Mouse (Mus musculus): ENCODE measurements at regions not wholly inside any gene's neighbourhood (a gene's known extent, or its start where the extent isn't known, plus 50 kb on each side); places are given as distances from the start of the nearest gene placed in this dataset.

DNA sequence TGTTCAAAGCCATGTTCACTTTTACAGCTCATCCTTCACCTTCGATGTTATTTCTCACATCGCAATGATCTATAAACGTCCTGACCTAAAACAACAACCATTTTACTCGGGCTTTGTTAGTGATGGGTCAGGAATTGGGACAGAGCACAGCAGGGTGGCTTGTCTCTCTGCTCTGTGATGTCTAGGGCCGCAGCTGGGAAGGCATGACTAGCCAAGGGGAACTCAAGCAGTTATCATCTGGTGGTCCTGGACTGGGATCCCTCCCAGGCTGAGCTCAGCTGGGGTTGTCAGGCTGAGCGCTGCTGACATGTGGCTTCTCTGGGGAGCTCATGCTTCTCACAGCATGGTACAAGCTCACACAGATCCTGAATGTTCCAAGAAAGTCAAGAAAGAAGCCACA is 372.8 kb upstream of the Nrp1 start:
- no peaks in the 10 kb centered on the region for H3K27me3 ChIP-seq (ENCODE audit: control insufficient read depth, insufficient read depth, low read length)
- H3K9me3 ChIP-seq (replicated peaks; ENCODE audit: control insufficient read depth, low read length) = no peaks in the 10 kb centered on the region
- no peak overlapping the region for H3K27ac ChIP-seq (ENCODE audit: low read length)
- ATAC-seq (replicated peaks; ENCODE audit: extremely low read depth, insufficient read depth, low FRiP score) = no peak; the same call in 1 of the 2 replicates
- no peak overlapping the region for H3K4me3 ChIP-seq (ENCODE audit: low read length)
- no peaks in the 10 kb centered on the region for H3K4me1 ChIP-seq (ENCODE audit: control insufficient read depth, insufficient read depth, low read length)
- H3K4me2 ChIP-seq (ENCODE audit: low read depth, low read length) = no peak overlapping the region
- H3K9ac ChIP-seq (ENCODE audit: low read length) = no peak overlapping the region
- H3K36me3 ChIP-seq (ENCODE audit: control insufficient read depth, insufficient read depth) = no peaks in the 10 kb centered on the region
- WGBS = 67% methylated on average over 6 of the region's 6 CpGs

GRCm38 (mm10) chr8:127988887-127989286 is 369.5 kb upstream of the Nrp1 start:
- H3K9me3 ChIP-seq (replicated peaks; ENCODE audit: control insufficient read depth, low read length) = no peaks in the 10 kb centered on the region
- no peak for ATAC-seq (replicated peaks; ENCODE audit: extremely low read depth, insufficient read depth, low FRiP score)
- no peak overlapping the region for H3K4me3 ChIP-seq (ENCODE audit: low read length)
- no peaks in the 10 kb centered on the region for H3K36me3 ChIP-seq (ENCODE audit: control insufficient read depth, insufficient read depth)
- no peak overlapping the region for H3K4me2 ChIP-seq (ENCODE audit: low read depth, low read length)
- no peaks in the 10 kb centered on the region for H3K27me3 ChIP-seq (ENCODE audit: control insufficient read depth, insufficient read depth, low read length)
- H3K27ac ChIP-seq (ENCODE audit: low read length) = no peak overlapping the region
- no peaks in the 10 kb centered on the region for H3K4me1 ChIP-seq (ENCODE audit: control insufficient read depth, insufficient read depth, low read length)
- 86% methylated on average over 1 of the region's 1 CpGs for WGBS
- no peak overlapping the region for H3K9ac ChIP-seq (ENCODE audit: low read length)

DNA sequence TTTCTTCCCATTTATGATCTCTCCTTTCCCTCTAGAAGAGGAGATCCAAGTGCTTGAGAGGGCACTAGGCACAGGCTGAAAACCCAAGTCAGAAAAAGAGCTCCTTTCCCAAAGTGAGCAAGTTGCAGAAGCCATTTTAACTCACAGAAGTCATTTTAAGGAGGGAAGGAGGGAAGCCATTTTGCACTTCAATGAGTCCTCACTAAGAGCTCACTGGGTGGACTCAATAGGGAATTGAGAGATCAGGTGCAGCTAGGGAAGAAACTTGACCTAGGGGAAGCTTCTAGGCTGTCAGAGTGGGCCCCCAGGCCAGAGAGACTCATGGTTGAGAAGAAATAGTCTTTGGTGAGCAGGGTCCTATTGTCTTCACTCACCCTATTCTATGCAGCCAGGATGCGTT is 363.5 kb upstream of the Nrp1 start:
- Histone ChIP-seq H3K9ac (ENCODE audit: low read length) (no peak overlapping the region), H3K27ac (ENCODE audit: low read length) (no peak overlapping the region), H3K4me3 (ENCODE audit: low read length) (no peak overlapping the region), H3K9me3 (replicated peaks; ENCODE audit: control insufficient read depth, low read length) (no peaks in the 10 kb centered on the region), H3K27me3 (ENCODE audit: control insufficient read depth, insufficient read depth, low read length) (no peaks in the 10 kb centered on the region), H3K4me2 (ENCODE audit: low read depth, low read length) (no peak overlapping the region), H3K36me3 (ENCODE audit: control insufficient read depth, insufficient read depth) (no peaks in the 10 kb centered on the region), H3K4me1 (ENCODE audit: control insufficient read depth, insufficient read depth, low read length) (no peaks in the 10 kb centered on the region)
- WGBS = 75% methylated on average over 1 of the region's 1 CpGs
- no peak for ATAC-seq (replicated peaks; ENCODE audit: extremely low read depth, insufficient read depth, low FRiP score)

GRCm38 (mm10) chr8:127995490-127995889 is 362.9 kb upstream of the Nrp1 start:
- 91% methylated on average over 1 of the region's 1 CpGs for WGBS
- no peaks in the 10 kb centered on the region for H3K9me3 ChIP-seq (replicated peaks; ENCODE audit: control insufficient read depth, low read length)

GRCm38 (mm10) chr8:128002386-128002785 is 356.0 kb upstream of the Nrp1 start:
- H3K27me3 ChIP-seq (ENCODE audit: control insufficient read depth, insufficient read depth, low read length) = no peaks in the 10 kb centered on the region
- no peaks in the 10 kb centered on the region for H3K9me3 ChIP-seq (replicated peaks; ENCODE audit: control insufficient read depth, low read length)
- no peak overlapping the region for H3K4me3 ChIP-seq (ENCODE audit: low read length)
- no peaks in the 10 kb centered on the region for H3K36me3 ChIP-seq (ENCODE audit: control insufficient read depth, insufficient read depth)
- no peak overlapping the region for H3K9ac ChIP-seq (ENCODE audit: low read length)
- H3K4me1 ChIP-seq (ENCODE audit: control insufficient read depth, insufficient read depth, low read length) = no peaks in the 10 kb centered on the region
- WGBS = 31% methylated on average over 2 of the region's 2 CpGs
- no peak overlapping the region for H3K4me2 ChIP-seq (ENCODE audit: low read depth, low read length)
- no peak for ATAC-seq (replicated peaks; ENCODE audit: extremely low read depth, insufficient read depth, low FRiP score)
- no peak overlapping the region for H3K27ac ChIP-seq (ENCODE audit: low read length)

More at GRCm38 (mm10) chr8:127995490-127995889, 362.9 kb upstream of the Nrp1 start:
- Histone ChIP-seq H3K4me2 (ENCODE audit: low read depth, low read length) (no peak overlapping the region), H3K27me3 (ENCODE audit: control insufficient read depth, insufficient read depth, low read length) (no peaks in the 10 kb centered on the region), H3K9ac (ENCODE audit: low read length) (no peak overlapping the region), H3K4me1 (ENCODE audit: control insufficient read depth, insufficient read depth, low read length) (no peaks in the 10 kb centered on the region), H3K4me3 (ENCODE audit: low read length) (no peak overlapping the region), H3K27ac (ENCODE audit: low read length) (no peak overlapping the region), H3K36me3 (ENCODE audit: control insufficient read depth, insufficient read depth) (no peaks in the 10 kb centered on the region)
- no peak for ATAC-seq (replicated peaks; ENCODE audit: extremely low read depth, insufficient read depth, low FRiP score)

DNA sequence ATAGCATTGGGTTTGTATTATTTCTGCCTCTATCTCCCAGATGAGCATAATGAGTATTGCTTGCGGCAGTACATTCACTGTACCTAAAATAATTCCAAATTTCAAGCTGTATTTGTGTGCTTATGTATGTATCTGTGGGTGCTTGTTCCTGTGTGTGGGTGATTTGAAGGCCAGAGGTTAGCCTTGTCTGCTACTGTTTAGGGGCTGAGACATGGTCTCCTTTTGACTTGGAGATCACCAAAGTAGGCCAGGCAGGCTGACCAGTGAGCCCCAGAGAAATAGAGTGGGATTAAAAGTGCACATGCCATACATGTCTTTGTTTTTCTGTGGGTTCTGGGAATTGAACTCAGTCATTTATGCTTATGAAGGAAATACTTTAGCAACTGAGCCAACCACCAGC is 355.6 kb upstream of the Nrp1 start:
- Histone ChIP-seq H3K4me1 (ENCODE audit: control insufficient read depth, insufficient read depth, low read length) (no peaks in the 10 kb centered on the region), H3K27me3 (ENCODE audit: control insufficient read depth, insufficient read depth, low read length) (no peaks in the 10 kb centered on the region), H3K9ac (ENCODE audit: low read length) (no peak overlapping the region), H3K4me2 (ENCODE audit: low read depth, low read length) (no peak overlapping the region), H3K9me3 (replicated peaks; ENCODE audit: control insufficient read depth, low read length) (no peaks in the 10 kb centered on the region), H3K36me3 (ENCODE audit: control insufficient read depth, insufficient read depth) (no peaks in the 10 kb centered on the region), H3K27ac (ENCODE audit: low read length) (no peak overlapping the region), H3K4me3 (ENCODE audit: low read length) (no peak overlapping the region)
- 94% methylated on average over 1 of the region's 1 CpGs for WGBS
- ATAC-seq (replicated peaks; ENCODE audit: extremely low read depth, insufficient read depth, low FRiP score) = no peak

- Histone ChIP-seq H3K4me3 (ENCODE audit: low read length) (no peak overlapping the region), H3K27me3 (ENCODE audit: control insufficient read depth, insufficient read depth, low read length) (no peaks in the 10 kb centered on the region), H3K9me3 (replicated peaks; ENCODE audit: control insufficient read depth, low read length) (no peaks in the 10 kb centered on the region), H3K4me2 (ENCODE audit: low read depth, low read length) (no peak overlapping the region), H3K9ac (ENCODE audit: low read length) (no peak overlapping the region), H3K36me3 (ENCODE audit: control insufficient read depth, insufficient read depth) (no peaks in the 10 kb centered on the region), H3K27ac (ENCODE audit: low read length) (no peak overlapping the region), H3K4me1 (ENCODE audit: control insufficient read depth, insufficient read depth, low read length) (no peaks in the 10 kb centered on the region)
- WGBS = 72% methylated on average over 1 of the region's 1 CpGs
- no peak for ATAC-seq (replicated peaks; ENCODE audit: extremely low read depth, insufficient read depth, low FRiP score)
Measured at GRCm38 (mm10) chr8:128003385-128003784, 355.0 kb upstream of the Nrp1 start.

DNA sequence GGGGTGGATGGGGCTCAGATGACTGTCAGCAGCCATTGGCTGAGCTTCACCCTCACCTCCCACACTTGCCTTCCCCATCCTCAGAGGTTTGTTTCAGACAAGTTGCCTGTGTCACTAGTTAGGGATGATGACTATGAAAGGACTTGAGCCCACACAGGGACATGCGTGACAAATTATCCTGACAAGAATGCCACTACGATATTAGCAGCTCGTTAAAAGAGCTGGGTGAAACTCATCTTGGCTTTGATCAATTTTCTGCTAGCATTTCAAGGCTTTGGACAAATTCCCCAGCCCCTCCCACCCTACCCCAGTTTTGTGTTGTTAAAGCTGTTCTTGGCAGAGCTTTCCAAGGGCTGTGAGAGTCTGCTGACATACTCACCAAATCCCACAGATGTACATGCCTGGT is 354.5 kb upstream of the Nrp1 start:
- Histone ChIP-seq H3K4me3 (ENCODE audit: low read length) (no peak overlapping the region), H3K27ac (ENCODE audit: low read length) (no peak overlapping the region), H3K4me1 (ENCODE audit: control insufficient read depth, insufficient read depth, low read length) (no peaks in the 10 kb centered on the region), H3K9ac (ENCODE audit: low read length) (no peak overlapping the region), H3K9me3 (replicated peaks; ENCODE audit: control insufficient read depth, low read length) (no peaks in the 10 kb centered on the region), H3K36me3 (ENCODE audit: control insufficient read depth, insufficient read depth) (no peaks in the 10 kb centered on the region), H3K4me2 (ENCODE audit: low read depth, low read length) (no peak overlapping the region), H3K27me3 (ENCODE audit: control insufficient read depth, insufficient read depth, low read length) (no peaks in the 10 kb centered on the region)
- no peak for ATAC-seq (replicated peaks; ENCODE audit: extremely low read depth, insufficient read depth, low FRiP score)
- WGBS = 71% methylated on average over 3 of the region's 3 CpGs

DNA sequence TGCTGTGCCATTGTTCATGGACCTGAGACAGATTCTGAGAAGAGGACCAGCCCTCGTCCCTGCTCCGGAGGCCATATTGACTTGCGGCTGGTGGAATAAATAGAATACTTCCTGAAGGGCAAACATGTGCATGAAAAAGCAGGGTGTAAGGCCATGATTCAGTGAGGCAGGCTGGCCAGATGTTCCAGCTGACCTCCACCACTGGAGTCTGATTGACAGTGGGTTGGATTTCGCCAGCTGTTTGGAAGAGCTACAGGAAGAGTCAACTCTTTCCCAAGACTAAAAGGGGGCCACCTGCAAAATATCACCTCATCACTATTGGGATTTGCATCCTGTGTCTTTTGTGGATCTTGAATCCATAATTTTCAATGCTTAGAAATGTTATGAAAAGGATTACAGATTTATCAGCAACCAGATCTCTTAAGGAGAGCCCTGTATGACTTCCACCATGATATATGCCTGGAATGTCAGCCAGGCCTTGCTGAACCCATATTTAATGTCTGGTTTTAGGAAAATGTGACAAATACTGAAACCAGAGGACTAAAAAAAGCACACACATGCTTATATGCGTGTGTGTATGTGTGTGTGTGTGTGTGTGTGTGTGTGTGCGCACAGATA is 348.9 kb upstream of the Nrp1 start:
- no peaks in the 10 kb centered on the region for H3K4me1 ChIP-seq (ENCODE audit: control insufficient read depth, insufficient read depth, low read length)
- H3K9ac ChIP-seq (ENCODE audit: low read length) = no peak overlapping the region
- no peaks in the 10 kb centered on the region for H3K27me3 ChIP-seq (ENCODE audit: control insufficient read depth, insufficient read depth, low read length)
- no peak overlapping the region for H3K4me2 ChIP-seq (ENCODE audit: low read depth, low read length)
- no peak overlapping the region for H3K27ac ChIP-seq (ENCODE audit: low read length)
- H3K36me3 ChIP-seq (ENCODE audit: control insufficient read depth, insufficient read depth) = no peaks in the 10 kb centered on the region
- WGBS = 94% methylated on average over 6 of the region's 6 CpGs
- ATAC-seq (replicated peaks; ENCODE audit: extremely low read depth, insufficient read depth, low FRiP score) = no peak
- no peak overlapping the region for H3K4me3 ChIP-seq (ENCODE audit: low read length)
- H3K9me3 ChIP-seq (replicated peaks; ENCODE audit: control insufficient read depth, low read length) = no peaks in the 10 kb centered on the region

Data from heart, embryonic 16.5 days (tissue).